Mouse (Mus musculus): ENCODE data around the gene Phka1.

GRCm38 (mm10) chrX:102493992-102494730 lies 149.9 kb downstream of the Phka1 start:
- TF ChIP-seq CTCF (IDR thresholded peaks at IDR 0.05 in 2 of 3, conservative IDR thresholded peaks at IDR 0.05 in 1 of 3; ENCODE audit: control insufficient read depth in 1 of 3, insufficient read depth in 1 of 3, low read depth in 2 of 3, low read length in 3 of 3, poor library complexity in 1 of 3, severe bottlenecking in 1 of 3) (peak; percentile 24 to 63 (median 54); a peak in 5 of 6 replicates), MYC (IDR thresholded peaks at IDR 0.05; ENCODE audit: low read depth, low read length) (no peak), TAL1 (IDR thresholded peaks at IDR 0.05; ENCODE audit: low read length) (no peak), POLR2A (IDR thresholded peaks at IDR 0.05; ENCODE audit: control insufficient read depth in 1 of 2, insufficient read depth in 1 of 2, low read depth in 1 of 2, low read length in 2 of 2, poor library complexity in 1 of 2) (no peak), POLR2AphosphoS2 (IDR thresholded peaks at IDR 0.05; ENCODE audit: low read length) (no peak)
